Mouse (Mus musculus) urinary bladder, postnatal 14 days (tissue): Measurements from ENCODE around the gene Iscu.
"Not testable (repeated sequence)": the region's sequence is repeated elsewhere in the genome, so short reads cannot be mapped to it uniquely, and the experiment has no call there.

Experiments
- DNase-seq: peaks from one replicate; pipeline ENCODE4 v3.0.0; 2021; ENCODE audit warnings: low spot score

Gene Iscu

GRCm38 (mm10) chr5:113788645-113789044, 16.1 kb downstream of the Iscu start:
- no peak for DNase-seq

GRCm38 (mm10) chr5:113789075-113789788, 16.7 kb downstream of the Iscu start:
- peak; percentile 61 for DNase-seq

DNA sequence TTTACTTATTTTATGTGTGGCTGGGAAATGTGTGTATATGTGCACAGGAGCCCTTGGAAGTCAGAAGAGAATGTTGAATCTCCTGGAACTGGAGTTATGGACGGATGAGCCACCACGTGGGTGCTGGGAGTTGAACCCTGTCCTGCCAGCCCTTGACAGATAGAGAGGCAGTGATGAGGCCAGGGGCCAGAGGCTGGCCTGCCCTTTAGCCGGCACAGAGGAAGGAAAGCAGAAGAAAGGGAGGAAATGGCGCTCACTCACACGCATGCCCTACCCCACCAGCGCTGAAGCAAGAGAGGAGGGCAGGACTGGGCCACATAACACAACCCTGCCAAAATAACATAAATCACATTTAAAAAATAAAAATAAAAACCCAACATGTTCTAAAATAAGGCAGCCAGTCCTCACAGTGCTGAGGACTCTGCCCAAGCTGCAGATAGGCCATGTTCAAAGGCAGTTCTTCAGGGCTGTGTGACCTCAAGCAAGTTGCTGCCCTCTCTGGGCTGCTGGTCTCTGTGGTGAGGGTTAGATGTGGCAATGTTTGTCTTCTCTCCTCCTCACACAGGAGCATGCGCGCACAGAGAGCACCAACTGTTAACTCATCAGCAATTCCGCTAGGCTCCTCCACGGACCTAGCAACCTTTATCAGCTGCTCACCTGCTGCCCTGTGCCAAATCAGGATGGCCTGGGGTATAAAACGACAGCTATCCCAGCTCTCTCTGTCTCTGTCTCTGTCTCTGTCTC, 18.1 kb downstream of the Iscu start:
- DNase-seq, result no peak

GRCm38 (mm10) chr5:113791197-113792095, 18.9 kb downstream of the Iscu start:
- DNase-seq, result no peak

GRCm38 (mm10) chr5:113796401-113797148, 24.0 kb downstream of the Iscu start:
- DNase-seq, result no peak

DNA sequence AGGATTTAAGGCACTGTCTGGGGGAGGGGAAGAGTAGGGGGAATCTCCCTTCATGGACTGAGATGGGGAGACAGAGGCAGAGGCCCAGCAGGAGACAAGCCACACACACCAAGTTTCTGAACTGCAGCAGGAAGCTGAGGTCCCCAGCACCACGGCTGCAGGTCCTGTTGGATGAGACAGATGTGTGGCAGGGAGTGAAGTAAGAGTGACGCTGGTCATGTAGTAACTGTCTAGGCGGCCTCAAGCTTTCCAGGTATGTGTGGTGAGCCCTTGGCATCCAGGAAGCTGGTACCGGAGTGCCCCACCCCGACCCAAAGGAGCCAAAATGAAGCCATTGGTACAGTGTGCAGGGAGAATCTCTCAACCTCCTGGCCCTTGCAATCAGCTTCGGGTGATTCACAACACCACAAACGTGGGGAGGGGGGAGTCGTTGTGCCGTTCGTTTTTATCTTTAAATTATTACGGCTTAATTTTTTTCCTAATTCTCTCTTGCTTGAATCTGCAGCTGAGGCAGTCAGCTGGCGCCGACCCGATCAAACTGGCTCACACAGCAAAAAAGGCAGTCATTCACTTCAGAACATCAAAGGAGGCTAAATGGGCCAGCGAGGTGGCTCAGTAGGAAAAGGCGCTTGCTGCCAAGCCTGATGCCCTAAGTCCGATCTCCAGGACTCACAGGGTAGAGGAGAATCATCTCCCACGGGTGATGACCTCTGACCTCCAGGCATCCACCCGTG, 24.8 kb downstream of the Iscu start:
- no peak for DNase-seq

GRCm38 (mm10) chr5:113798525-113798924, 26.0 kb downstream of the Iscu start:
- no peak for DNase-seq

- no peak for DNase-seq
Observed at GRCm38 (mm10) chr5:113799691-113800090, 27.1 kb downstream of the Iscu start.

DNA sequence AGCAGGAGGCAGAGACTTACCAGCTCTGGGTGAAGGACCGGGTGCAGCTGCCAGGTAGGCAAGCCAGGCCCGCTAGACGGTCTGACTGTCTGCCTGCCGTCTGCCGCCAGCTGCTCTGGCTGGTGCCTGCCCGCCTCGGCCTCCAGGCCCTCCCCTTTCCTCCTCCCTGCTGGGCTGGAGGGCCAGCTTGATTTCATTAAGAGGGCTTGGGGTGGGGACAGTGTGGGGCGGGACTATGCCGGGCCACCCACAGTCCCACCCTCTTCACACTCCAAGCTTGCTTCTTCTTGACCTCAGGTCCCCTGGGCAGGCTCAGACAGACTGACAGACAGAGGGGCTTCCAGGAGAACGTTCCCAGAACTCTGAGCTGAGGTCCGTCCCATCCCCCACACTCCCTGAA, 27.7 kb downstream of the Iscu start, which contains the start of gene Tmem119:
TSS of gene Tmem119 (minus strand) at position 237 of the 400 bp plus-strand sequence.
- DNase-seq, result peak; percentile 68

DNA sequence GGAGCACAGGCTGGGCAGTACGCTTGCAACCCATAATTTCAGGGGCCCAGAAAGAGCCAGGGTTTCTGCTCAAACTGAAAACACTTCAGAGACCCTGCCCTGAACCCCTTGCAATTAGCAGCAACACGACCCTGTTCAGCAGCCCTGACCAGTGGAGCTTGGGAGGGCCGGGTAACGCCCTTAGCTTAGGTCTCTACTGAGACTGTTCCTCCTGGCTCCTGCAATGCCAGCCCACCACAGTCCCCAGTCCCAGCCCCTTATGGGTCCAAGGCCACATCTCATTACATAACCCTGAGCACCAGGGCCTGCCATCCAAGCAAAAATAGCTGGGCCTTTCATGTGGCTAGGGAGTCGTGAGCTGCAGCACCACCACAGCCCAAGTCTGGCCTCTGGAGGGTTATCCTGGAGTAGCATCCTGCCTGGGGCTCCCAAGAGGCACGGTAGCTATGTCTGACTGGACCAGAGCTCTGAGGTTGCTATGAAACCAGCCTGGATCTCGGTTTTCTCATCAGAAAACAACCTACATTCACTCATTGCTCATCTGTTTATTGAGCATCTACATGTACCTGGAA, 31.9 kb downstream of the Iscu start:
- no peak for DNase-seq

GRCm38 (mm10) chr5:113805301-113805700, 32.8 kb downstream of the Iscu start:
- no peak for DNase-seq

DNA sequence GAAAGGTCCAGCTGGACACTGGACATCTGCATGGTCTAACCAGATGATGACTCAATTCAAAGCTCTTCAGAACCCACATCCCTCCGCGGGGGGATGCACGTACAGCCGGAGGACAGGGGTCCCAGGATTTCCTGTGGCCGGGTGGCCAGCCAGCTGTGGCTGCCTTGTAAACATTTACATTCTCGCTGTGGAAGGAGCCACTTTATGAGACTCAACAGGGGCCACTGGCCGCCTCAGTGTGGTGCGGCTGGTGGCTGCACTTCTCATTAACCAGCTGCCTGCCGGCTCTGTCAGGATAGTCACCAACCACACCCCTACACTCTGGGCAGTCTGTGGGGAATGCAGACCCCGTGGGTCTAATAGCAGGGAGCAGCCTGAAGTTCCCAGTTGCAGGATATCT, 33.9 kb downstream of the Iscu start:
- no peak for DNase-seq

DNA sequence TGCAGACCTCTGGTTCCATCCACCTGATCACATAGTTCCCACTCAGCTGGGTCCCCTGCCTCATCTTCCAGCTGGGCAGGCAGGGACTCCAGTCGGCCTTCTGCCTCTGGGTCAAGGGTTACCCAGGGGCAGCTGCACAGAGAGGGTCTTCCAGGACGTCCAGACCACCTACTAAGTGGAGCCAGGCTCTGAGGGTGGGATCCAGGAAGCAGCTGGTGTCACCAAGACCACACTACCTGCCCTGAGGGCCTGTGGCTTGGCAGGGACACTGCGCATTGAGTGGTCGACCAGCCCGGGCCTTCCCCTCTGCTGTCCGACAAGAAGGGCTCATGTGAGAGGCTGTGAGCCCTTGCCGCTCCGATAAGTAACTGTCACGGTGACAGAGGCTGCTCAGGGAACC, 35.2 kb downstream of the Iscu start:
- DNase-seq, result no peak

DNA sequence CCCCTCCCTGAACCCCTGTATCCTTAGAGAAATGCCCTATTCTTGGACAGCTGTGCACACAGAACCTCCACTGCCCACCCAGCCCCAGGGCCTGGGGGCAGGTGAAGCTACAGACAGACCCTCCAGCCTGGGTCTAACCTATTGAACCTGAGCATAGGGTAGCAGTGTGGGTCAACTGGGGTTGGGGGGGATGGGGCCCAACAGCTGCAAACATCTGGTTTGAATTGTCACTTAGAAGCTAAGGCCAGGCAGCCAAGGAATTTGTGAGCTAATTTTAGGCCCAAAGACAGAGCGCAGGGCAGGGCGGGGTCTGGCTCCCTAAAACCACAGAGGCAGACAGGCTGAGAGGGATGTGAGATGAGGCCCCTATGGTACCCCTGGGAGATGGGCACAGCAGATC, 35.6 kb downstream of the Iscu start:
- DNase-seq, result no peak

DNA sequence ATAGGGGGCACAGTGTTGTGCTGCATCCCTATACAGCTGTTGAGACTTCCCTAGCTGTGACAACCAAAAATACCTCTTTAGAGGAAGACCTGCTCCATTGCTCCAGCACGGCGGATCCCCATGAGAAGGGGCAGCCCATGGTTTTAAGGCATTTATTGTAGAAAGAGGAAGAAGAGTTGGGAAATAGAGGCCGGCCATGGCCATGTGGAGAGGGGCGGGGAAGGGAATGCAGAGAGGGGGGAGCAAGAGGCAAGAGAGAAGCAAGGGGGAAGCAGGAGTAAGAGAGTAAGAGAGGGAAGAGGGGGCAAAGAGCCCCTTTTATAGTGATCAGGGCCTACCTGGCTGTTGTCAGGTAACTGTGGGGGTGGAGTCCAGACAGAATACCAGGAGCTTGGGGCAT, 37.6 kb downstream of the Iscu start:
- no peak for DNase-seq

DNA sequence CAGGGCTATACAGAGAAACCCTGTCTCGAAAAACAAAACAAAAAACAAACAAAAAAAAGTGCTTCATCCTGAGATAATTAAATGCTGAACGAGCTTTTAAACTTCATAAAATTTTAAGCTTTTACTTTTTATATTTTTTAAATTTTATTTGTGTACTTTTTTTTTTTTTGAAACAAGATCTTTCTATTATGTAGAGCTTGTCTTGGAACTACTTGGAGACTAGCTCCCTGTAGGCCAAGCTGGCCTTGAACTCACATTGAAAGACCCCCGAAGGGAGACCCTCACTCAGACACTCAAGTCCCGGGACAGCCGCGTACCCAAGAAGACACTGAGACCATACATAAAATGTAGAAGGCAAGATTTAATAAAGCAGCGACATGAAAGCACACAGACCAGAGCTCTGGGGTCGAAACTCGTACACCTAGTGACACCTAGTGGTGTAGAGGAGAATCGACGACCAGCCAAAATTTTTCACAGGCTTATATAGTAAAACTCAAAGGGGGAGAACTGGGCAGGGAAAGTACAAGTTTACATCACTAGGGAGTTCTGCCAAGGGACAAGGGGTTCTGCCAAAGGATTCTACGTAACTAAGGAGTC, 39.4 kb downstream of the Iscu start:
- not testable (repeated sequence) for DNase-seq

DNA sequence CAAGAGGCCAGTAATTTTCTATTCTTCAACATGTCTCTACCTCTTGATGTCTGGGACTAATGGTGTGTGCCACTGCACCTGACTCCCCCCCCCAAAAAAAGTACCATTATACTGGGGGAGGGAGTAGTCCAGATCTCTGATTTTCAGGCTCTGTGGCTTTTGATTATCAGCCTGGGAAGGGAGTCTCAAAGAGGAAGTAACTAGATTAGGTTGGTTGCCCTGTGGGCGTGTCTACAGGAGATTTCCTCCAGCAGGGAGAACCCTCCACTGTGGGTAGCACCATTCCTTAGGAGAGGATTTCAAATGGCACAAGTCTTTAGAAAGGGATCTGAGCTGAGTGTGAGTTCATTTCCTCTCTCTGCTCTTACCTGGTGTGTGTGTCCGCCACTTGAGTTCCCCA, 40.1 kb downstream of the Iscu start:
- no peak for DNase-seq

DNA sequence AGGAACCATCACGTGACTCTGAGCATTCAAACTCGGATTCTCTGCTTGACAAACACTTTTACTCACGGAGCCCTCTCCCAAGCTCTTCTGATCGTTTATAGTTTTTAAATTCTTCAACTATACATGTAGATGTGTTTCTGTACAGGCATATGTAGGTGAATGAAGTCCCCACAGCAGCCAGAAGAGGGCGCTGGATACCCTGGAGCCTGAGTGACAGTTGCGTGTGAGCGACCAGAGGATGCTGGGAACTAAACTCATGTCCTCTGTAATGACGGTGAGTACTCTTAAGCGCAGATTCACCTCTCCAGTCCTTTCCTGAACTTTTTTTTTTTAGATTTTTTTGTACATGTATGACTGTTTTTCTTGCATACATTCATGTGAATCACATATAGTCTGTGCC, 41.1 kb downstream of the Iscu start:
- DNase-seq, result no peak

DNA sequence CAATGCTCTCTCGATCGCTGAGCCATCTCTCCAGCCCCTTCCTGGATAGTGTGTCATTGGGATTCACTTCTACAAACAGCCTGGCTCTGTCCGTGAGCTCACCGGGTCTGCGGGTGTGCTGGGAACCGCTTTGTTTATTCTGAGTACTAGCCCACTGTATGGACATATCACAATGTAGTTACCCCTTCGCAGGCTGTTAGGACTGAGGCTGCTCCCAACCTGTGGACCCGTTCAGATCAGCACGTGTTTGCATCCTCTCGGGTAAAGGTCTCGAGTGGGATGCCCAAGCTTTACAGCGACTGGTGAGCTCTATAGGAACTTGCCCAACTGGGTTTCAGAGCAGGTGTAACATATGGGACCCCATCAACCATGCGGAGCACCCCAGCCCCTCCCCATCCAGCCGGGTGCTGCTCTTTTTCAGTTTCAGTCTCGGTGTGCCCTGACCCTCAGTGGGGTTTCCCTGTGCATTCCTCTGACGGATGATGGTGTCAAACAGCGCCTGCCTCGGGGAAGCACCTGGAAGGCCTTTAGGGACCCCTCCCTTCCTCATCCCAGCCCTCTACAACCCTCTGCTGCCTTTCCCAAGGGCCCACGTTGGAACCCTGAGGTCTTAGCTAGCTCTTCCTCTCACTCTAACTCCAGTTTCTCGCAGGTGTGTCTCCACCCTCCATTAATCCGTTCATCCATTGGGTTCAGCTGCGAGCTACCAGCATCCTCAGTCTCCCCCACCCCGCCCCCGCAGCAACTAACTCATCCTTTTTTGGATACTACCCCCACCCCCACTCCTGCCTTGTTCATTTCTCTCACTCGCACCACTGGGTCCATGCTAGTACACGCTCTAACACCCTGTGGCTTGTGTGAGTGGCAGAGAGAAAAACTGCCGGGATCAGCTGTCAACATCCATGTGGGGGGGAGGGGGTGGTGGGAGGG, 41.8 kb downstream of the Iscu start:
- DNase-seq, result no peak
